Mouse (Mus musculus) liver, postnatal 0 days (tissue): Measurements from ENCODE around the gene Hddc3. TPM values are rescaled to one million over a fixed set of nuclear protein-coding genes. Genes with fewer than 3 reads are reported as not detected.

Source experiments
- ATAC-seq: fragments of 200-750 bp; cut with Nextera tagmentation; 2 replicates; pipeline ENCODE4 v1.8.0; 2017; ENCODE audit warnings: mild to moderate bottlenecking, moderate library complexity
- DNase-seq: peaks from one replicate; pipeline ENCODE4 v3.0.0-alpha.2; 2016
- H3K27ac ChIP-seq: fragments of 300-500 bp; sonication (generic); 2 replicates; pipeline ENCODE4 v1.5.1; 2014; ENCODE audit warnings: antibody characterized with exemption, moderate library complexity, mild to moderate bottlenecking, low read depth
- H3K27me3 ChIP-seq: fragments of 300-500 bp; sonication (generic); 2 replicates; pipeline ENCODE4 v1.6.1; 2014; ENCODE audit warnings: low read length, control low read depth, mixed read lengths; ENCODE audit not compliant: insufficient read depth
- H3K36me3 ChIP-seq: fragments of 300-500 bp; sonication (generic); replicated peaks from 2 replicates; pipeline ENCODE4 v1.6.1; 2014; ENCODE audit warnings: mild to moderate bottlenecking, control low read depth, low read length, moderate library complexity, mixed read lengths; ENCODE audit not compliant: insufficient read depth
- H3K4me1 ChIP-seq: fragments of 300-500 bp; sonication (generic); 2 replicates; pipeline ENCODE4 v1.6.1; 2014; ENCODE audit warnings: antibody characterized with exemption, mild to moderate bottlenecking, control low read depth; ENCODE audit not compliant: insufficient read depth
- H3K4me2 ChIP-seq: fragments of 300-500 bp; sonication (generic); 2 replicates; pipeline ENCODE4 v1.6.1; 2014; ENCODE audit warnings: low read depth, mild to moderate bottlenecking, low read length, moderate library complexity, mixed read lengths
- H3K4me3 ChIP-seq: fragments of 300-500 bp; sonication (generic); 2 replicates; pipeline ENCODE4 v1.5.1; 2014; ENCODE audit warnings: low read depth, low read length
- H3K9ac ChIP-seq: fragments of 300-500 bp; sonication (generic); replicated peaks from 2 replicates; pipeline ENCODE4 v1.6.1; 2014; ENCODE audit warnings: mild to moderate bottlenecking, moderate library complexity
- H3K9me3 ChIP-seq: fragments of 300-500 bp; sonication (generic); 2 replicates; pipeline ENCODE4 v1.6.1; 2016; ENCODE audit warnings: mild to moderate bottlenecking, control low read depth, low read length, mixed read lengths
- CTCF ChIP-seq: sonication (generic); IDR thresholded peaks from 2 replicates; pipeline ENCODE4 v1.5.1; 2016; ENCODE audit warnings: antibody characterized with exemption, low read depth
- EP300 ChIP-seq: IDR thresholded peaks from 2 replicates; pipeline ENCODE4 v1.6.1; 2016; ENCODE audit warnings: antibody characterized with exemption, low read depth, mild to moderate bottlenecking
- WGBS: fragments of 180-500 bp; shearing (Covaris S2); extraction: QIAGEN DNeasy Blood & Tissue Kit; methylation state at CpG from one replicate; pipeline ENCODE4 v1.1.7; 2014; ENCODE audit not compliant: insufficient replicate concordance; 5-methylcytosine and 5-hydroxymethylcytosine counted together
- polyA plus RNA-seq: library from polyadenylated mRNA; unstranded; fragments of >200 nt; fragmentation: Nextera tagmentation; extraction: Ambion mirVana; gene quantifications from 2 replicates; pipeline ENCODE4 v1.2.1, GENCODE M21; 2015

The Hddc3 gene
- polyA plus RNA-seq, 1 experiment from 2014 or later = 3.1 TPM

GRCm38 (mm10) chr7:80373850-80374249, 30.9 kb downstream of the Hddc3 start:
- no peak for DNase-seq
- WGBS = 72% methylated on average over 12 of the region's 12 CpGs
- H3K27ac ChIP-seq = peak overlapping the region; percentile 57

GRCm38 (mm10) chr7:80374280-80374679, 31.4 kb downstream of the Hddc3 start:
- DNase-seq (no peak), ATAC-seq (no peak)
- Histone ChIP-seq H3K4me3 (no peak overlapping the region), H3K27me3 (no peaks in the 10 kb centered on the region), H3K4me1 (peaks cover 15% of the 10 kb centered on the region), H3K4me2 (no peak overlapping the region), H3K27ac (peak overlapping the region; percentile 57), H3K36me3 (peaks cover 16% of the 10 kb centered on the region; the same call in 1 of the 2 replicates), H3K9me3 (no peaks in the 10 kb centered on the region), H3K9ac (no peak overlapping the region)
- 67% methylated on average over 3 of the region's 3 CpGs for WGBS
- TF ChIP-seq EP300 (no peak), CTCF (no peak)

More at GRCm38 (mm10) chr7:80373850-80374249, 30.9 kb downstream of the Hddc3 start:
- no peak for ATAC-seq
- peaks cover 13% of the 10 kb centered on the region; the same call in 1 of the 2 replicates for H3K36me3 ChIP-seq
- no peak overlapping the region for H3K4me2 ChIP-seq
- H3K4me3 ChIP-seq = no peak overlapping the region
- no peak overlapping the region; the same call in 1 of the 2 replicates for H3K9ac ChIP-seq
- H3K4me1 ChIP-seq = peaks cover 18% of the 10 kb centered on the region
- no peak for TF ChIP-seq CTCF
- TF ChIP-seq EP300 = no peak
- no peaks in the 10 kb centered on the region for H3K27me3 ChIP-seq
- no peaks in the 10 kb centered on the region for H3K9me3 ChIP-seq

GRCm38 (mm10) chr7:80374733-80375132, 31.8 kb downstream of the Hddc3 start:
- Histone ChIP-seq H3K4me1 (peaks cover 12% of the 10 kb centered on the region), H3K9ac (no peak overlapping the region), H3K27ac (peak overlapping the region; percentile 57; the same call in 1 of the 2 replicates), H3K4me2 (no peak overlapping the region), H3K27me3 (no peaks in the 10 kb centered on the region), H3K4me3 (no peak overlapping the region), H3K36me3 (peaks cover 20% of the 10 kb centered on the region; the same call in 1 of the 2 replicates), H3K9me3 (no peaks in the 10 kb centered on the region)
- TF ChIP-seq EP300 (no peak), CTCF (no peak)
- 83% methylated on average over 3 of the region's 3 CpGs for WGBS
- DNase-seq (no peak), ATAC-seq (no peak)

- Histone ChIP-seq H3K9me3 (no peaks in the 10 kb centered on the region), H3K4me1 (peaks cover 6% of the 10 kb centered on the region), H3K36me3 (peaks cover 25% of the 10 kb centered on the region), H3K27me3 (no peaks in the 10 kb centered on the region), H3K4me3 (no peak overlapping the region), H3K4me2 (no peak overlapping the region), H3K27ac (peak overlapping the region; percentile 51; the same call in 1 of the 2 replicates), H3K9ac (no peak overlapping the region)
- ATAC-seq (peak; percentile 16), DNase-seq (no peak)
- peak; percentile 47; the same call in 1 of the 2 replicates for TF ChIP-seq EP300
- TF ChIP-seq CTCF = no peak
- WGBS = 53% methylated on average over 9 of the region's 9 CpGs
Measured at GRCm38 (mm10) chr7:80375376-80376039, 32.6 kb downstream of the Hddc3 start.

- WGBS = 80% methylated on average over 10 of the region's 10 CpGs
Measured at GRCm38 (mm10) chr7:80376192-80376591, 33.3 kb downstream of the Hddc3 start.

GRCm38 (mm10) chr7:80377471-80377870, 34.6 kb downstream of the Hddc3 start:
- Histone ChIP-seq H3K4me1 (no peaks in the 10 kb centered on the region; the same call in 1 of the 2 replicates), H3K36me3 (peaks cover 37% of the 10 kb centered on the region), H3K27me3 (no peaks in the 10 kb centered on the region), H3K4me3 (no peak overlapping the region), H3K9ac (no peak overlapping the region), H3K9me3 (no peaks in the 10 kb centered on the region), H3K27ac (no peak overlapping the region), H3K4me2 (no peak overlapping the region)
- WGBS = 39% methylated on average over 6 of the region's 6 CpGs
- TF ChIP-seq CTCF (peak; percentile 91), EP300 (no peak)
- DNase-seq (peak; percentile 83), ATAC-seq (peak; percentile 26; the same call in 1 of the 2 replicates)

More at GRCm38 (mm10) chr7:80376192-80376591, 33.3 kb downstream of the Hddc3 start:
- Histone ChIP-seq H3K27ac (0 out of 2 replicates have a peak overlapping the region, but pooled peaks have one; percentile 32), H3K4me2 (no peak overlapping the region), H3K4me1 (peaks cover 5% of the 10 kb centered on the region), H3K9me3 (no peaks in the 10 kb centered on the region), H3K36me3 (peaks cover 32% of the 10 kb centered on the region), H3K27me3 (no peaks in the 10 kb centered on the region), H3K9ac (no peak overlapping the region), H3K4me3 (no peak overlapping the region)
- DNase-seq (no peak), ATAC-seq (no peak)
- TF ChIP-seq EP300 (no peak), CTCF (no peak)
